Comparison of ENCODE assay signal across 24 mouse cellular contexts in the genomic region with DNA sequence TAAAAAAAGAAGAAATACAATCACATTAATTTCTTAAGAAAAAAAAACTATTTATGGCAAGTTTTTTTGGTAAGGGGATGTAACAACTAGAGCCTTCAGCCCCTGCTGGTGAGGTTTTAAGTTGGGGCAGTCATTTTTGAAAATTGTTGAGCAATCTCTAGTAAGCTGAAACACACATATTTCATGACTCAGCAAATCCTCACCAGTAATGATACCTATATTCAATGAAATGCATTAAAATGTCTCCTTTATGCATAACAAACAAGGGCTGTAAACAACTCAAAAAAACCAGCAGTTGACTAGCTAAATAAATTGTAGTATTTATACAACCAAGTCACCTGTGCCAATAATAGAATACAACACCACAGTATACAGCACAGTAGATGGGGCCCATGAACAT.
"Had no signal": no experiment of that assay in that cellular context is flagged by ENCODE, and none has a peak within 500 bp of the region (broad histone marks: within the 10 kb centered on the region; RNA-seq: fewer than 3 reads in every experiment).

No protein-coding gene starts in this region.

- ATAC-seq: forebrain, embryonic 13.5 days; forebrain, embryonic 14.5 days; forebrain, embryonic 15.5 days; forebrain, embryonic 16.5 days; forebrain, postnatal 0 days had no signal

- H3K9me3 ChIP-seq: embryonic facial prominence, embryonic 10.5 days; embryonic facial prominence, embryonic 12.5 days; embryonic facial prominence, embryonic 13.5 days; embryonic facial prominence, embryonic 15.5 days; forebrain, embryonic 10.5 days; forebrain, embryonic 12.5 days; forebrain, embryonic 13.5 days; forebrain, embryonic 15.5 days; heart, embryonic 10.5 days had no signal

- H3K36me3 ChIP-seq: embryonic facial prominence, embryonic 10.5 days; embryonic facial prominence, embryonic 12.5 days; embryonic facial prominence, embryonic 13.5 days; embryonic facial prominence, embryonic 15.5 days; forebrain, embryonic 10.5 days; forebrain, embryonic 12.5 days; forebrain, embryonic 15.5 days; heart, embryonic 10.5 days had no signal

- H3K9ac ChIP-seq: embryonic facial prominence, embryonic 12.5 days; embryonic facial prominence, embryonic 13.5 days; embryonic facial prominence, embryonic 15.5 days; forebrain, embryonic 12.5 days; forebrain, embryonic 13.5 days; forebrain, embryonic 15.5 days; forebrain, postnatal 0 days had no signal

- H3K27me3 ChIP-seq: embryonic facial prominence, embryonic 12.5 days; embryonic facial prominence, embryonic 13.5 days; embryonic facial prominence, embryonic 15.5 days; forebrain, embryonic 12.5 days; forebrain, embryonic 13.5 days; forebrain, embryonic 15.5 days had no signal

- H3K27ac ChIP-seq: embryonic facial prominence, embryonic 10.5 days; embryonic facial prominence, embryonic 12.5 days; embryonic facial prominence, embryonic 13.5 days; embryonic facial prominence, embryonic 15.5 days; forebrain, embryonic 10.5 days; forebrain, embryonic 12.5 days; forebrain, embryonic 13.5 days; forebrain, embryonic 15.5 days; gastrocnemius, adult 2 months; heart, adult 2 months; heart, embryonic 10.5 days had no signal

- H3K4me3 ChIP-seq: embryonic facial prominence, embryonic 10.5 days; embryonic facial prominence, embryonic 12.5 days; embryonic facial prominence, embryonic 13.5 days; embryonic facial prominence, embryonic 15.5 days; erythroblast, embryonic 14.5 days; forebrain, embryonic 10.5 days; forebrain, embryonic 12.5 days; forebrain, embryonic 13.5 days; forebrain, embryonic 15.5 days; gastrocnemius, adult 2 months; heart, adult 2 months; heart, embryonic 10.5 days had no signal

- H3K4me2 ChIP-seq: embryonic facial prominence, embryonic 12.5 days; embryonic facial prominence, embryonic 13.5 days; embryonic facial prominence, embryonic 15.5 days; forebrain, embryonic 12.5 days; forebrain, embryonic 13.5 days; forebrain, embryonic 15.5 days had no signal

- DNase-seq: cerebellum, adult 9-10 months; cerebellum, adult 9-11 months; cerebellum, postnatal 36 days; embryo, embryonic 11 days; forebrain, postnatal 0 days; gastrocnemius, adult 2 months; gastrocnemius, postnatal 10 days; gastrocnemius, postnatal 25 days; gastrocnemius, postnatal 36 days; heart, adult 11 months; heart, adult 18-20 months; heart, adult 2 months had no signal

- H3K4me1 ChIP-seq: embryonic facial prominence, embryonic 12.5 days; forebrain, embryonic 12.5 days; heart, embryonic 10.5 days had no signal
